Mouse (Mus musculus): ENCODE results near the gene Tmem222.
A peak's percentile ranks its signal among the peaks of the same experiment; 100 is the strongest.

The Tmem222 gene

GRCm38 (mm10) chr4:133277104-133278026, at the start of gene Tmem222:
Tmem222 (minus strand) TSS chr4:133277792.
- peak; percentile 95 for DNase-seq

GRCm38 (mm10) chr4:133319667-133320066, 42.1 kb upstream of the Tmem222 start:
- DNase-seq: no peak

GRCm38 (mm10) chr4:133315991-133316390, 38.4 kb upstream of the Tmem222 start:
- no peak for DNase-seq

- DNase-seq: no peak
Measured at GRCm38 (mm10) chr4:133314896-133315295, 37.3 kb upstream of the Tmem222 start.

GRCm38 (mm10) chr4:133309948-133310347, 32.4 kb upstream of the Tmem222 start:
- peak; percentile 95 for DNase-seq

GRCm38 (mm10) chr4:133307331-133307730, 29.7 kb upstream of the Tmem222 start:
- DNase-seq: peak; percentile 74

- DNase-seq: no peak
Measured at GRCm38 (mm10) chr4:133305825-133306224, 28.2 kb upstream of the Tmem222 start.

- no peak for DNase-seq
Measured at GRCm38 (mm10) chr4:133304770-133305169, 27.2 kb upstream of the Tmem222 start.

- DNase-seq: no peak
Measured at GRCm38 (mm10) chr4:133302668-133303067, 25.1 kb upstream of the Tmem222 start.

GRCm38 (mm10) chr4:133301802-133302201, 24.2 kb upstream of the Tmem222 start:
- DNase-seq: peak; percentile 84

GRCm38 (mm10) chr4:133300421-133300820, 22.8 kb upstream of the Tmem222 start:
- no peak for DNase-seq

GRCm38 (mm10) chr4:133299701-133300100, 22.1 kb upstream of the Tmem222 start:
- no peak for DNase-seq

- DNase-seq: peak; percentile 77
Measured at GRCm38 (mm10) chr4:133298516-133299365, 21.1 kb upstream of the Tmem222 start.

GRCm38 (mm10) chr4:133297801-133298238, 20.2 kb upstream of the Tmem222 start:
- peak; percentile 93 for DNase-seq

GRCm38 (mm10) chr4:133297360-133297759, 19.8 kb upstream of the Tmem222 start:
- DNase-seq: no peak

- DNase-seq: peak; percentile 42
Measured at GRCm38 (mm10) chr4:133294084-133294483, 16.5 kb upstream of the Tmem222 start.

GRCm38 (mm10) chr4:133292901-133293843, 15.6 kb upstream of the Tmem222 start:
- peak; percentile 66 for DNase-seq

GRCm38 (mm10) chr4:133292405-133292804, 14.8 kb upstream of the Tmem222 start:
- DNase-seq: peak; percentile 43

- no peak for DNase-seq
Measured at GRCm38 (mm10) chr4:133291255-133291654, 13.7 kb upstream of the Tmem222 start.

- DNase-seq: no peak
Measured at GRCm38 (mm10) chr4:133286476-133287077, 9.0 kb upstream of the Tmem222 start.

- DNase-seq: no peak
Measured at GRCm38 (mm10) chr4:133285950-133286349, 8.4 kb upstream of the Tmem222 start.

GRCm38 (mm10) chr4:133285299-133285698, 7.7 kb upstream of the Tmem222 start:
- no peak for DNase-seq
